Mouse (Mus musculus) hindbrain, embryonic 11.5 days (tissue): ENCODE results near the gene Ube2h. TPM values are rescaled to one million over a fixed set of nuclear protein-coding genes. Genes with fewer than 3 reads are reported as not detected.

Source experiments
- ATAC-seq: fragments of 200-750 bp; cut with Nextera tagmentation; 2 replicates; pipeline ENCODE4 v1.8.0; 2017; ENCODE audit warnings: mild to moderate bottlenecking, moderate TSS enrichment, moderate library complexity; ENCODE audit not compliant: low FRiP score
- DNase-seq: peaks from one replicate; pipeline ENCODE4 v3.0.0-alpha.2; 2015; ENCODE audit warnings: low spot score
- H3K27ac ChIP-seq: fragments of 300-500 bp; sonication (generic); 2 replicates; pipeline ENCODE4 v1.5.1; 2014; ENCODE audit warnings: mild to moderate bottlenecking, low read depth, low read length
- H3K27me3 ChIP-seq: fragments of 300-500 bp; sonication (generic); 2 replicates; pipeline ENCODE4 v1.6.1; 2014; ENCODE audit warnings: mild to moderate bottlenecking, low read length, moderate library complexity, mixed read lengths; ENCODE audit not compliant: control insufficient read depth, insufficient read depth
- H3K36me3 ChIP-seq: fragments of 300-500 bp; sonication (generic); 2 replicates; pipeline ENCODE4 v1.6.1; 2014; ENCODE audit warnings: mild to moderate bottlenecking, low read length, moderate library complexity, mixed read lengths; ENCODE audit not compliant: control insufficient read depth, insufficient read depth
- H3K4me1 ChIP-seq: fragments of 300-500 bp; sonication (generic); replicated peaks from 2 replicates; pipeline ENCODE4 v1.6.1; 2014; ENCODE audit warnings: low read length, mixed read lengths; ENCODE audit not compliant: control insufficient read depth, insufficient read depth
- H3K4me2 ChIP-seq: fragments of 300-500 bp; sonication (generic); replicated peaks from 2 replicates; pipeline ENCODE4 v1.6.1; 2014; ENCODE audit warnings: mild to moderate bottlenecking, low read depth, low read length
- H3K4me3 ChIP-seq: fragments of 300-500 bp; sonication (generic); 2 replicates; pipeline ENCODE4 v1.5.1; 2014; ENCODE audit warnings: low read depth, low read length
- H3K9ac ChIP-seq: fragments of 300-500 bp; sonication (generic); 2 replicates; pipeline ENCODE4 v1.6.1; 2014; ENCODE audit warnings: low read depth, low read length
- H3K9me3 ChIP-seq: fragments of 300-500 bp; sonication (generic); 2 replicates; pipeline ENCODE4 v1.6.1; 2016; ENCODE audit warnings: low read length; ENCODE audit not compliant: control insufficient read depth
- WGBS: fragments of 180-500 bp; shearing (Covaris S2); extraction: QIAGEN DNeasy Blood & Tissue Kit; methylation state at CpG from one replicate; pipeline ENCODE4 v1.1.7; 2014; 5-methylcytosine and 5-hydroxymethylcytosine counted together
- polyA plus RNA-seq: library from polyadenylated mRNA; unstranded; fragments of >200 nt; fragmentation: Nextera tagmentation; extraction: Ambion mirVana; gene quantifications from 2 replicates; pipeline ENCODE4 v1.2.1, GENCODE M21; 2014

The Ube2h gene
- polyA plus RNA-seq, result 54.9 and 56.1 TPM in 2 replicates

- Histone ChIP-seq H3K9me3 (no peaks in the 10 kb centered on the region), H3K4me3 (peak within 1 kb of the TSS; percentile 78), H3K27ac (peak within 1 kb of the TSS; percentile 86), H3K4me2 (peak within 1 kb of the TSS; percentile 47), H3K9ac (peak within 1 kb of the TSS; percentile 83), H3K36me3 (no peaks in the 10 kb centered on the region), H3K27me3 (no peaks in the 10 kb centered on the region), H3K4me1 (peaks cover 8% of the 10 kb centered on the region; the same call in 1 of the 2 replicates)
- under 1% methylated on average over 33 of the region's 33 CpGs for WGBS
- peak; percentile 100 for DNase-seq
- ATAC-seq, result peak; percentile 94
These were observed at the start of gene Ube2h for GRCm38 (mm10) chr6:30304399-30304917. Gene Ube2h (minus strand): TSS chr6:30304539.

DNA sequence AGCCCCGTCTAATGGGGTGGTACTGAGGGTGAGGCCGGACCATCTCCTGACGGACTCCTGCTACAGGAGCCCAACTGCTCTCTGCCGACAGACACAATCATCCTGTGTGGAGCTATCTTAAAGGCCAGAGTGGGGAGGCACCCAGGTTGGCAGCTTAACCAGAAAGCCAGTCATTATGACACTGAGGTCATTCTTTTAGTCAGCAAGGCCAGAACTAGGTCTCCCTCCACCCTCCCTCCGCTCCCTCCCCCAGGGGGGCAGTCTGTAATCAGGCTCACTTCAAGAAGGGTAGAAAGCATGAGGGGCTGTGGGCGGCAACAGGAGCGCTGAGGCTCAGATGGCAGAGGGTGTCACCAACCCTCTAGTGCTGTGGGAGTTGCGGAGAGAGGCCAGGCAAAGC is 49.3 kb upstream of the Ube2h start:
- Histone ChIP-seq H3K4me3 (no peak overlapping the region), H3K27ac (no peak overlapping the region), H3K27me3 (no peaks in the 10 kb centered on the region), H3K9me3 (no peaks in the 10 kb centered on the region), H3K9ac (no peak overlapping the region), H3K4me1 (no peaks in the 10 kb centered on the region), H3K36me3 (no peaks in the 10 kb centered on the region), H3K4me2 (no peak overlapping the region)
- no peak for ATAC-seq
- WGBS, result 73% methylated on average over 8 of the region's 8 CpGs
- no peak for DNase-seq

GRCm38 (mm10) chr6:30352762-30353161 is 48.4 kb upstream of the Ube2h start:
- no peaks in the 10 kb centered on the region for H3K36me3 ChIP-seq
- 42% methylated on average over 8 of the region's 8 CpGs for WGBS
- no peaks in the 10 kb centered on the region for H3K27me3 ChIP-seq
- ATAC-seq (no peak), DNase-seq (no peak)
- H3K4me1 ChIP-seq, result no peaks in the 10 kb centered on the region
- no peak overlapping the region for H3K4me2 ChIP-seq
- no peak overlapping the region for H3K4me3 ChIP-seq
- H3K9ac ChIP-seq, result no peak overlapping the region
- no peak overlapping the region for H3K27ac ChIP-seq
- no peaks in the 10 kb centered on the region for H3K9me3 ChIP-seq

DNA sequence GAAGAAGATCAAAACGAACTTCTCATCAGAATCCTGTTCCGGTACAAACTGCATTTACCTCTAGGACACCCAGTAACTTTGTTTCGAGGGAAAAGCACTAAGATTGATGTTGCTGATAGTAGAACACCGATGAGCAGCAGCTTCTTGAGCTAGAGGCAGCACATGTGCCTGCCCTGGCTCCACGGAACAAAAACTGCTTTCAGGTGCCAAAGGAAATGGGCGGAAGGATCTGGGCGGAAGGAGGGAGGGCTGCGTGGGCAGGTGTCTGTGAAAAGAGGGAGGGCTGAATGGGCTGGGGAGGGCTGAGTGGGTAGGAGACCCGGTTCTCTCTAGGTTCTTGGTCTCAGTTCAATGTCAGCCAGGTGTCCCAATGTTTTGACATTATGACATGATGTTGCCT is 47.0 kb upstream of the Ube2h start:
- no peak for DNase-seq
- ATAC-seq, result no peak
- Histone ChIP-seq H3K9me3 (no peaks in the 10 kb centered on the region), H3K4me1 (no peaks in the 10 kb centered on the region), H3K27ac (no peak overlapping the region), H3K27me3 (no peaks in the 10 kb centered on the region), H3K9ac (no peak overlapping the region), H3K4me3 (no peak overlapping the region), H3K36me3 (no peaks in the 10 kb centered on the region), H3K4me2 (no peak overlapping the region)
- 84% methylated on average over 9 of the region's 9 CpGs for WGBS

- no peak for DNase-seq
- H3K4me1 ChIP-seq, result no peaks in the 10 kb centered on the region
- H3K4me2 ChIP-seq, result no peak overlapping the region
- H3K27ac ChIP-seq, result no peak overlapping the region
- H3K9me3 ChIP-seq, result no peaks in the 10 kb centered on the region
- no peaks in the 10 kb centered on the region for H3K27me3 ChIP-seq
- no peak for ATAC-seq
- 87% methylated on average over 4 of the region's 4 CpGs for WGBS
- no peak overlapping the region for H3K9ac ChIP-seq
- H3K36me3 ChIP-seq, result no peaks in the 10 kb centered on the region
- H3K4me3 ChIP-seq, result no peak overlapping the region
These were observed 43.0 kb upstream of the Ube2h start for GRCm38 (mm10) chr6:30347288-30347801.

DNA sequence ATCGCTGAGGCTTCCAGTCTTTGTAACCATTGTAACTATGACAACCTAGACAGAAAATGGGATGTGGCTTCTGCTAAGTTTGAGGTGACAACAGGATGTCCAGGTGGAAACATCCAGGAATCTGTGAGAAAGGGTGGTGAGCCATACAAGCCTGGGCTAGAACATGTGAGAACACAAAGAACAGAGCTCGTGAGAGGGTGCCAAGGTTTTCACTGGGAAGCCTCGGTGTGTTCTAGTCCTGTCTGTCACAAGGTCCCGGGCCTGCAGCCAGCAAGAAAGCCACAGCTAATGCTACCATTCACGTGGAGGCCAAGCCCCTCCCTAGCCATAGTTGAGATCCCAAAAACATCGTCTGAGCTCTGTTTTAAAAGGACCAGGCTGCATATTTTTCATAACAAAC is 42.4 kb upstream of the Ube2h start:
- no peaks in the 10 kb centered on the region for H3K36me3 ChIP-seq
- no peaks in the 10 kb centered on the region for H3K9me3 ChIP-seq
- no peaks in the 10 kb centered on the region for H3K27me3 ChIP-seq
- DNase-seq (no peak), ATAC-seq (no peak)
- H3K27ac ChIP-seq, result no peak overlapping the region
- H3K4me2 ChIP-seq, result no peak overlapping the region
- no peak overlapping the region for H3K4me3 ChIP-seq
- H3K4me1 ChIP-seq, result no peaks in the 10 kb centered on the region
- 75% methylated on average over 6 of the region's 6 CpGs for WGBS
- H3K9ac ChIP-seq, result no peak overlapping the region

DNA sequence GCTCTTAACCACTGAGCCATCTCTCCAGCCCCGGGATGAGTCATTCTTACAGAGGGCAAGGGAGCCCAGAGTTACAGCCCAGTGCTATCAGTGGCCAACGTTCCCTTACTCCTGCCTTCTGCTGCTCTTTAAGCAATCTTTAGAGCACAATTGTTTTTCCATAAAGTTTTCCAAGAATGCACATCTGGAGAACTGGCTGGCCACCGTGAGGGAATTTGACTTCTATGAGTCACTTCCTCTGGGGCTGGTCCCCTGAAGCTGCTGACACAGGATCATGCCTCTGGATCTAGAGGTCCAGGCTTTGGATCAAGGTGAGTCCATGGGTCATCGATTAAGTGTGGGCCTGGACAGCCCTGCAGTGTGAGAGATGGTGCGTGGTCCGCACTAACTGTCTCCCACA is 39.7 kb upstream of the Ube2h start:
- DNase-seq (no peak), ATAC-seq (no peak)
- Histone ChIP-seq H3K27ac (no peak overlapping the region), H3K9me3 (no peaks in the 10 kb centered on the region), H3K9ac (no peak overlapping the region), H3K4me1 (no peaks in the 10 kb centered on the region), H3K4me2 (no peak overlapping the region), H3K4me3 (no peak overlapping the region), H3K27me3 (no peaks in the 10 kb centered on the region), H3K36me3 (no peaks in the 10 kb centered on the region)
- WGBS, result 81% methylated on average over 6 of the region's 6 CpGs

- no peak overlapping the region for H3K4me3 ChIP-seq
- H3K27ac ChIP-seq, result no peak overlapping the region
- DNase-seq, result no peak
- H3K4me2 ChIP-seq, result no peak overlapping the region
- H3K36me3 ChIP-seq, result no peaks in the 10 kb centered on the region
- 78% methylated on average over 4 of the region's 4 CpGs for WGBS
- no peaks in the 10 kb centered on the region for H3K27me3 ChIP-seq
- H3K9ac ChIP-seq, result no peak overlapping the region
- no peak for ATAC-seq
- H3K9me3 ChIP-seq, result no peaks in the 10 kb centered on the region
- no peaks in the 10 kb centered on the region for H3K4me1 ChIP-seq
These were observed 36.0 kb upstream of the Ube2h start for GRCm38 (mm10) chr6:30340231-30340873.

GRCm38 (mm10) chr6:30336912-30337311 is 32.6 kb upstream of the Ube2h start:
- 52% methylated on average over 5 of the region's 5 CpGs for WGBS
- DNase-seq (no peak), ATAC-seq (no peak)

More at GRCm38 (mm10) chr6:30336912-30337311, 32.6 kb upstream of the Ube2h start:
- no peak overlapping the region for H3K4me2 ChIP-seq
- no peaks in the 10 kb centered on the region for H3K27me3 ChIP-seq
- no peak overlapping the region for H3K4me3 ChIP-seq
- H3K9ac ChIP-seq, result no peak overlapping the region
- no peak overlapping the region for H3K27ac ChIP-seq
- H3K9me3 ChIP-seq, result no peaks in the 10 kb centered on the region
- no peaks in the 10 kb centered on the region for H3K4me1 ChIP-seq
- H3K36me3 ChIP-seq, result no peaks in the 10 kb centered on the region
